Mouse (Mus musculus) monocyte, adult 2 months (primary cell): ENCODE measurements around the gene Pold4.

Experiments
- DNase-seq, 2 experiments: peaks; one replicate each; pipeline ENCODE4 v3.0.0; 2022; ENCODE audit warnings: low spot score in 2 of 2, low read depth in 1 of 2

Pold4 gene

DNA sequence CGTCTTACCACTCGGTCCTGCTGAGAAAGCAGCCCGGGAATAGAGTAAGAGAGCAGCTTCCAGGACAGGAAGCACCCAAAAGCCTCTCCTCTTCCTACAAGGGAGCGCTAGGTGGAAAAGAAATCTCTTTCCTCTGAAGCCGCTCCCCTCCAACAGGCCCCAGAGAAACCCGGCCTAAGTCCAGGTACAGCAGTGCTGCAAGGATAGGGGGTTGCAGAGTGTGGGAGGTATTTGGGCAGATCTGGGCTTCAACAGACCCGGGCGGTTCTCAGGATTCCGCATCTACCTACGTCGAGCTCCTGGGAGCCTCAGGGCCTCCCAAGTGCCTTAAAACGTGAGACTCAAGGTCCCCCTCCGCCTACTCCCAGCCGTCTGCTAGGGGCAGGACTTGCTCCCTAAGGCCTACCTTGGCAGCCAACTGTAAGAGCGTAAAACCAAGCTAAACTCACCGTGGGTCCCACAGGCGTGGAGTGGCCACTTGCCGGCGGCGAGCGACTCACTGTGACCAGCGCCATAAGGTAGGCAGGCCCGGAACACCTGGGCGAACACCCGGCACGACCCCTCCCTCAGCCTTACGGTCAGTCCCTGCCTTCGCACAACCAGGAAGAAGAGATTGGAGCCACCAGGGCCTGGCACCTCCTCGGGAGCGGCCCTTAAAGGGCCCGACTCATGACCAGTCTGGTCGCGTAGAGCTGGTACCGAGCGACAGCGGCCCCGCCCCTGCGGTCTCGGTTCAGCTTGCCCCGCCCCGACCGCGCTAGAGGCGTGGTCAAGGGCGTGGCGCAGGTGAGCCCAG is 37.1 kb downstream of the Pold4 start, which contains the start of gene Ssh3:
Gene Ssh3, minus strand, starts transcription at position 615 of the 796 bp plus-strand sequence.
- DNase-seq: no peak

DNA sequence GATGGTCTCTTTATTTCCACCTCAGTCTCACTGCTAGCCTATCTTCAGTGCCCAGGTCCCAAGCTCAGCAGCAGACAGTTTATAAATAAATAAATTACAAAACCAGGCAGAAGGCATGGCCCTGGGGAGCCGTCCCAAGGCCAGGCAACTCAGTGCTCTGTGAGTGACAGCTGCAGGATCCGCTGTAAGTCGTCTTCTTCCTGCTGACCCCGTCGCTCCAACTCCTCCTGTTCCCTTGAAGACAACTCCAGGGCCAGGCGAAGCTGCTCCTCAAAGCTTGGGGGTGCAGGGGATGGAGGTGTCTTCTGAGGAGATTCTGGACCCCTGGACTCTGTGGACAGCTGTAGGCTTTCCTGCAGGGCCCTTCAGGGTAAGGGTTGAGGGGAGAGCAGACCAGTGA is 38.5 kb downstream of the Pold4 start:
- DNase-seq: no peak

DNA sequence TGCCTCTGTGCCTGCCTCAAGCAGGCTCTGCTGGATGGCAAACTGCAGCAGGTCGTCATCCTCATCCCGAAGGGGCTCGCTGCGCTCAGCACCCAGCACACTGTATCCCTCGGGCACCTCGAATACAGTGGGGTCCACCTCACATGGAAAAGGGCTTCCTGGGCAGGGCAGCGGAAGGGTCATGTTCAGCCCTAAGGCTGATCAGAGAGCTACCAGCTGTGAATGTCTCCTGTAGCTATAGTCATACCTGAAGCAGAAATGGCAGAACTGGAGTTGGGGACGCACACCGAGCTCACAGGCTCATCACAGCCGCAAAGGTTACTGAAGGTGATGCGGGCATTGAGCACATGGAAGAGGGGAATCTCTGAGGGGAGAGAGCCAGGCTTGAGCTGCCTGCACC is 39.3 kb downstream of the Pold4 start:
- DNase-seq: no peak

DNA sequence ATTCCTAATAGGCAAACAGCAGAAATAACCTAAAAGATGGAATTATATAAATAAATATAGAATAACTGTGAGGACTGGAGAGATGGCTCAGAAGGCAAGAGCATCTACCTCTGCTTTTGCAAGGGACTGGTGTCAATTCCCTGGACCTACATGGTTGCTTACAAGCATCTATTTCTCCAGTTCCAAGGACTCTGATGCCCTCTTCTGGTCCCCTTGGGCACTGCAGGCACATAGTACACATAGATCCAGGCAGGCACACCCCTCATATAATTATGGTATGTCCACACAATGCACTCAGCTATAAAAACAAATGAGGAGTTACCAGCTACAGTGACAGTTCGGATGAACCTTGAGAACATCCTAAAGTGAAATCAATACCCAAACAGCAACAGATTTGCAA is 47.8 kb downstream of the Pold4 start:
- DNase-seq: no peak

DNA sequence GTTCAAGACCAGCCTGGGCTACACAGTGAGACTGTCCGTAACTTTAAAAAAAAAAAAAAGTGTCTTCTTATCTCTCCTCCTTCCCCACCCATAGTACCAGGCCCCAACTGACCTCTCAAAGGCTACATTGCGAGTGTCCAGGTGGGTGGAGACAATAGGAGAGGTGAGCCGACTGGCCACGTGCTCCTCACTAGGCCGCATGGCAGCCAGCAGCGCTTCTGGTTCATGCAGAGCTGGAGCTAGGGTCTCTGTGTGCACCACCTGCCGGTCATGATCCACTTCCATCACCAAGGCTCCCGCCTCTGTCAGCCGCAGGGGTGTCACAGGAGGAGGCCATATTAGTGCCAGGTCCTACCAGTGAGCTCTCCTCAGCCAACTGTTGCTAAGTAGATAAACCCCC is 48.7 kb downstream of the Pold4 start:
- no peak for DNase-seq

DNA sequence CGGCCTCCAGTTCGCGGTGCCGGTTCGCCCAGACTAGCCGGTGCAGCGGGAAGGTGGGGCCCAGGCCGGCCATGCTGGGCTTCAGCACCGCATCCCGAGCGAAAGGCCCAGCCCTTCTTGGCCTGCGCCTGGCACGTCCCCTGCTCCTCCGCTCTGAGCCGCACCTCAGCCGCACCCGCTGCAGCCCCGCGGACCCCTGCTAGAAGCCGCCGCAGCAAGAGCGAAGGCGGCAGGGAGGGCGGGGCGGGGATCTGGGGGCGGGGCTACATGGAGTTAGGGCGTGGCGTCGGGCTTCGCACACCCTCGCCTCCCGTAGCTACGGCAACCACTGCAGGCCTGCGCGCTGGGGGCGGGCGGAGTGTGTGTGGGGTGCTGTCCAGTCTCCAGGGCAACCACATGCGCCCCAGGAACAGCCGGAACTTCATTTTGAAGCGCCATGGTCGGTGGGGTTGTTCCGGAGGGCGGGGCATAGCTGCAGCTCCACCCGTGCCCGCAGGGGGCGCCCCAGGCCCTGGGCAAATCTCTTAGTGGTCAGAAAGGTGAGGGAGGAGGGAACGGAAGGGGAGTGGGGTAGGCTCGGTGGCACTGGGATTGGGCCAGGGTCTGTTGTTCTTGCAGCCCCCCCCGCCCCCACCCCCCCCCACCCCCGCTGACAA is 51.3 kb downstream of the Pold4 start, which contains the start of gene Ankrd13d:
Gene Ankrd13d, minus strand, starts transcription at position 240 of the 656 bp plus-strand sequence.
- DNase-seq: peak; percentile 82 to 85
